Mouse (Mus musculus): ENCODE measurements at regions not wholly inside any gene's neighbourhood (a gene's known extent, or its start where the extent isn't known, plus 50 kb on each side); places are given as distances from the start of the nearest gene placed in this dataset.
A peak's percentile ranks its signal among the peaks of the same experiment; 100 is the strongest.

- ATAC-seq, result no peak
These were observed 210.7 kb upstream of the Akirin2 start for GRCm38 (mm10) chr4:34340057-34340456.

GRCm38 (mm10) chr4:34371281-34372032 is 179.3 kb upstream of the Akirin2 start:
- no peak for ATAC-seq

GRCm38 (mm10) chr4:34386338-34386967 is 164.3 kb upstream of the Akirin2 start:
- no peak for ATAC-seq

GRCm38 (mm10) chr4:34391499-34391898 is 159.2 kb upstream of the Akirin2 start:
- no peak for ATAC-seq

GRCm38 (mm10) chr4:34403061-34403460 is 147.7 kb upstream of the Akirin2 start:
- ATAC-seq, result no peak

- no peak for ATAC-seq
These were observed 143.6 kb upstream of the Akirin2 start for GRCm38 (mm10) chr4:34407181-34407580.

- ATAC-seq, result no peak
These were observed 129.8 kb upstream of the Akirin2 start for GRCm38 (mm10) chr4:34420970-34421369.

GRCm38 (mm10) chr4:34424131-34424646 is 126.5 kb upstream of the Akirin2 start:
- no peak for ATAC-seq

- ATAC-seq, result peak; percentile 58
These were observed 121.7 kb upstream of the Akirin2 start for GRCm38 (mm10) chr4:34429003-34429402.

GRCm38 (mm10) chr4:34429456-34430235 is 121.1 kb upstream of the Akirin2 start:
- peak; percentile 48 for ATAC-seq

- no peak for ATAC-seq
These were observed 113.4 kb upstream of the Akirin2 start for GRCm38 (mm10) chr4:34437316-34437715.

GRCm38 (mm10) chr4:34449582-34449981 is 101.2 kb upstream of the Akirin2 start:
- no peak for ATAC-seq

GRCm38 (mm10) chr4:34462591-34462990 is 88.1 kb upstream of the Akirin2 start:
- no peak for ATAC-seq

- no peak for ATAC-seq
These were observed 84.9 kb upstream of the Akirin2 start for GRCm38 (mm10) chr4:34465845-34466244.

- ATAC-seq, result no peak
These were observed 84.4 kb upstream of the Akirin2 start for GRCm38 (mm10) chr4:34466309-34466708.

GRCm38 (mm10) chr4:34468096-34468495 is 82.6 kb upstream of the Akirin2 start:
- ATAC-seq, result no peak

- no peak for ATAC-seq
These were observed 74.8 kb upstream of the Akirin2 start for GRCm38 (mm10) chr4:34475792-34476448.

- ATAC-seq, result no peak
These were observed 66.5 kb upstream of the Akirin2 start for GRCm38 (mm10) chr4:34484273-34484672.

- no peak for ATAC-seq
These were observed 65.2 kb upstream of the Akirin2 start for GRCm38 (mm10) chr4:34485574-34485973.

- ATAC-seq, result no peak
These were observed 55.6 kb upstream of the Akirin2 start for GRCm38 (mm10) chr4:34494961-34495723.

GRCm38 (mm10) chr4:34498325-34498724 is 52.4 kb upstream of the Akirin2 start:
- no peak for ATAC-seq

- ATAC-seq, result no peak
These were observed 52.0 kb upstream of the Akirin2 start for GRCm38 (mm10) chr4:34498781-34499180.
